Mouse (Mus musculus) frontal cortex, postnatal 14 days (tissue): ENCODE measurements around the gene Mmgt2.

Experiments used
- DNase-seq, 2 experiments: peaks; one replicate each; pipeline ENCODE4 v3.0.0; 2022; ENCODE audit warnings: low spot score in 2 of 2

Mmgt2 gene

DNA sequence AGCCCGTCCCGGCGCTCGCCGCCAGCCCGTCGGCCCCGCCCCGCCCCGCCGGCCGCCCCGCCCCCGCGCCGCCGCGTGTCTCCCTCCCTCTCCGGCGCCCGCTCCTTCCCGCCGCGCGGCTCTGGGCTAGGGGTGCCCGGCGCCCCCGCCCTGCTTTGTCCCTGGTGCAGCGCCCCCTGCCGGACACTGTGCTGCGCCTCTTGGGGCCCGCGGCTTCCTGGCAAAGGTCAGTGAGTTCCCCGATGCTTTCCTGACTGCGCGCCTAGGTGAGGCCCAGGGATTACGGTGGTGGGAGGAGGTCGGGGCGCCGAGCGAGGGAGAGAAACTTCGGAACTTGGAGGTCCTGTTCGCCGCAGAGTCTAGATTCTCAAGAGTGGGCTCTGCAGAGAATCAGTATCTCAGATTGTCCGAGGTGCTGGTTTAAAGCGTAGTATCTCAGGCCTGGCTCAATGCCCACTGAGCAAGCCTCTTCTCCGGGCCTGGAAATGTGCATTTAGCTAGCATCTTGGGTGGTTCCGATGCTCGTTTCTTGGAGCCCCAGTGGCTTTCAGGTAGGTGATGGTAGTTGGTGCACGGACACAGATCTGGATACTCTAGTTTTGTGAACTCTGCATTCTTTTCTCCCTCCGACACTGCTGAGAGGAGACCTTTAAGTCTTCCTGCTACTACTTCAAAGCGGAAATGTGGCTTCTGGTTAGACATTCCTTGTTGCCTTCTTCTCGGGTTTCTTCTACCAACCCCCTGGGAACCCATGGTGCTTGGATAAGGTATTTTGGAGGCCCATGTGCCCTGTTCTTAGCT is at the start of gene Mmgt2:
TSS of gene Mmgt2 (plus strand) at position 74 of the 801 bp plus-strand sequence.
- DNase-seq, result peak; percentile 76 to 82

DNA sequence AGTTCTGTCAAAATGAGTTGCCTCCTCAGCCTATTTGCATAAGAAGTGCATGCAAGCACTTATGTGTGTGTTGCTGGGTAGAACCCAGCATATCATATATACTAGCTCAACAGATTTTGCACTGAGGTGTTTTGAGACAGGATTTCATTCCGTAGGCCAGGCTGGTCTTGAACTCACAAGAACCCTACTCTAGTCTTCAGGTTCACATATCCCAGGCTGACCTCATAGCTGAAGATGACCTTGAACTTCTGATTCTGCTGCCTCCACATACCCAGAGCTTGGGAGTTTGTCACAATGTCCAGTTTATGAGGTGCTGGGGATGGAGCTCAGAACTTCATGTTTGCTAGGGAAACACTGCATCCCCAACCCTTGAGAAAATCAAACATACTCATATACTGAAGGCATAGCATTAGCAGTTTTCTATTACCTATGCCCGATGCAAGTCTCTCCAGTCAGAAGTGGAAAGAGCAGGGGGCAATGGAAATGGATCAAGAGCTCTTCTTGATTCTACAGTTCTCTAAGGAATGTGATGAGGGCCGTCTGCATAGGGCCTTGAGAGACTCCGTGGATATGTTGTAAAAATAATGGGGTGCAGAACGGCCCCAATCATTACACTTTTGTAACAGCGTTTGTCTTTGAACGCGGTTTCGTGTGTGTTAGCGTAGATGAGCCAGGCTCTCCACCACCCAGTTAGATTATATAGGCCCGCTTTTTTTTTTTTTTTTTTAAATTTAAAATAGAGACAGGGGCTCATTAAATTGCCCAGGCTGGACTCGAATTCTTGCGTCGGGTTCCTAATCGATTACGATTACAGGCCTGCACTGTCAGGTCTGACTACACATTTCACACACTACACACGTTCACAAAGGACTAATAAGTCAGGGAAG is 46.5 kb upstream of the Mmgt2 start:
- no peak for DNase-seq

DNA sequence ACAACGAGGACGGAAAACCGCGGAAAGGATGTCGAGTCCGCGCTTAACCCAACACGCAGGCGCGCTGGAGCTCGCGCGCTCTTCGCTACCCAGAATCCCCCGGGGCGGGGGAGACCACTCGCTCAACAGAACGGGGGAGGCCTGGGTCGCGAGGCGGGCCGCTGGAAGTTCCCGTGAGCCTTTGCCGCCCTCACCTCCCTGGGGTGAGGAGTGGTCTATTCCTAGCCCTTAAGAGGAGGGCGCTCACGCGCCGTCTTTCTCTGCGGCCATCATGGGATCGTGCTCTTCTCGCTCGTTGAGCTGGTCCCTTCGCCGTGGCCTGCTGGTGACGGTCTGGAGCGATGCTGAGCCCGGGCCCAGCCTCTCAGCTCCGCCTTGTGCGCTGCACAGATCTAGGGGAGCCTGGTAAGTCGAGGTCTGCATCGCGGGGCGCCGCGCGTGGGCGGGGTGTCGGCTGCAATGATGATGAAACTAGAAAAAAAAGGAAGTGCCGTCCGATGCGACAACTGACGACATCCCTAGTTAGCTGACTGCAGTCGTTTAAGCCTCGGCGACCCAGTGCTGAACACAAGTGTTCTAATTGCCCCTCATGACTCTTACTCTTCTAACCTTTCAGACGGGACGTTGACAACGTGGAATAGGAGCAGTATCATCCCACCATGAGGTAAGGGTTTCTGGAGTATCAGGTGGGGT is 45.7 kb upstream of the Mmgt2 start:
- peak; percentile 96 for DNase-seq

DNA sequence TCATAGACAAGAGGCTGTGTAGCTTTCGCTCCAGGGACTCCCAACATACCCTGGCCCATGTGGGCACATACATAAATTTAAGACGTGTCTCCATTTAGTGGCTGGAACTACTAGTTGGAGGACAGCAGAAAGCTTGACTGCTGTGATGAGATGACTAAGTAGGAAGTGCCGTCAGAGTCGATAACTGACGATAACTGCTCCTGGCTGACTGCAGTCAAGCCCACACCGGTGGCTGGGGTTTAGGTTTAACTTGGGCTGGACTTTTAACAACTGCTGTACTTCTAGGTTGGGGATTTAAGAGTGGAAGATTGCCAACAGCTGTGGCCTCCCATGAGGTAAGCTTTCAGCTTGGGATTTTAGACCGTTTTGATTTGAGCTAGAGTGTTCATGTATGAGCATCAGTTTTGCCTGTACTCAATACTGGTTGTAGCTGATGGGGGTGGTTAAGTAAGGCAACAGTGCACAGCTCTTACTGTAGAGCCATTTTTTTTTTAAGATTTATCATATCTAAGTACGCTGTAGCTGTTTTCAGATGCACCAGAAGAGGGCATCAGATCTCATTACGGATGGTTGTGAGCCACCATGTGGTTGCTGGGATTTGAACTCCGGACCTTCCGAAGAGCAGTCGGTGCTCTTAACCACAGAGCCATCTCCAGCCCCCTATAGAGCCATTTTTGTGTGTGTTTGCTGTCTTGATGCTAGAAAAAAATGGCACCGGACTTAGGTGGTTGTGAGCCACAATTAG is 45.0 kb upstream of the Mmgt2 start:
- DNase-seq, result no peak

DNA sequence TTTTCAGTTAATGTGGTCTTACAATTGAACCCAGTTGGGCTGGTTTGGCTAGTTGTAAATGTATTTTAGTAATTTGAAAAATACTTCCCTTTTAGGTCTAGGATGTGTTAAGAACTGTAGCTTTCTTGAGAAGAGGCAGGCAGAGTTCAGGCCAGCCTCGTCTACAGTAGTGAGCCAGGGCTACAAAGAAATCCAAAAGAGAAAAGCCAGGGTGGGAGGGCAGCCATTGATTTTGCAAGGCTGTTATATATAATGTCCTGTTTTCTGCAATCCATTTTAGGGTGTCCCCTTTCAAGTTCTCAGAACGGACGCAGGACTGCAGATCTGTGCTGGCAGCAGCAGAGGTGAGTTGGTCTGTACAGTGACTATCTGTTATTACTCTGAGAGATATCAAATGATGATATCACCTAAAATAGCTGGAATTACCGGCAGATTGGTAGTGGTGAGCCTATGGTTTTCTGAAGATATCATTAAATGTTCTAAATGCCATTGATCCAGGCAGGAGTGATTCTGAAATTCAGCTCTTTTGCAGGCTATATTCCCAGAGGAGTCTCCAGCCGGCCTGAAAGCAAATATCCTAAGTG is 44.2 kb upstream of the Mmgt2 start:
- DNase-seq, result no peak

DNA sequence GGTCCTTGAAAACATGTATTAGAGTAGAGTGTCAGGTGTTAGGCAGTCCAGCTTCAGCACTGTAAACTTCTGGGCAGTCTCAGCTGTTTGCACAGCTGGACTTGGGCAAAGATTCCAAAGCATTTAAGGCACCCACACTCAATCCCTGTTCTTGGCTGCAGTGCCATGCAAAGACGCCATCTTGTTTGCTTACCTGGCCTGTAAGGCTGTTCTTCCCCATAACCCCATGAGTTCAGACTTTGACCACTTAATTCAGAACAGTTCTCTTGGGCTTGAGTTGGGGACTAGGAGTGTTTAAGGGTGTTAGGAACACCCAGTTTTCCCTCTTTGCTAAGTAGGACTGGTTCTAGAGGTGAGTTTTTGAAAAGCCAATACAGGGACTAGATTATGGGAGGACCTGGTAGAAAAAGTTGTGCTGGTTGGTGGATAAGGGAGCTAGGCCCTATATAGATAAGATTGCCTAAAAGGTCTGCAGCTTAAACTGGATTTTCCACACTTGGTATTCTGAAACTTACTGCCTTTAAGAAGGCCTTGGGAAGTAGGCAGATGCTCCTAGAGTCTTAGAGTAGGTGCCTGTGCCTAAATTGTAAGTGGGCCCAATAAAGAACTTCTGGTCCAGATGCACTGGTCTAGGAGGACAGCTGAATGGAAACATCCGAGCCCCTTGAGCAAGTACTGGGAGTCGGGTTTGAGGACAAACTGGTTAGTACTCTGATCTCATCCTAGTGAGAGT is 43.4 kb upstream of the Mmgt2 start:
- no peak for DNase-seq

DNA sequence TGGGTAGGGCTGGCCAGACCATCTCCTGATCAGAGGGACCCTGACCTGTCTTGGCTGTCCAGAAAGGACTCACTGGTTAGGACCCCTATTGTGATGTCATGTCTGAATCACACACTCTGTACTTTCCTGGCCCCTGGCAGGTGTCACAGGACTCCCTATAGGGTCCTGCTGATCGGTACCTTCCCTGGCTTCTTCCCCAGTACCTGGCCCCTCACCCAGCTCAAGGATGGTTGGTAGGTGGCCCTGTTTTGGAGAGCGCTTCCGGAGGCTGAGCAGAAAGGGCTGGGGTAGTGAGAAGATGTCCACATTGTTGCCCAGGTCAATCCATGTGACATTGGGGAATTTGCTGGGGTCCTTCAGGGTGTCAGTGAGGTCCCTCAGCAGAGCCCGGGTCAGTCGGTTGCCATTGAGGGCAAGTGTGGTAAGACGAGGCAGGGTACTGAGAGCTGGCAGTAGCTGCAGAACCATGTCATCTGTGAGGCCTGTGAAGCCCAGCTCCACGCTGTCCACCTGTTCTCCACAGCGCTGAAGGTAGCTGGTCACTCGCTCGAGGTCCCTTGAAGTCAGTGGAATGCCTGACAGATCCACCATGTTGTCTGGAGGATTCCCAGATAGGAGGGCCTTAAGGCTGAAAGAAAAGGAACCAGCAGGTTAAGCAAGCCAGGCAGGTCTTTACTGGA is 42.7 kb upstream of the Mmgt2 start:
- no peak for DNase-seq

DNA sequence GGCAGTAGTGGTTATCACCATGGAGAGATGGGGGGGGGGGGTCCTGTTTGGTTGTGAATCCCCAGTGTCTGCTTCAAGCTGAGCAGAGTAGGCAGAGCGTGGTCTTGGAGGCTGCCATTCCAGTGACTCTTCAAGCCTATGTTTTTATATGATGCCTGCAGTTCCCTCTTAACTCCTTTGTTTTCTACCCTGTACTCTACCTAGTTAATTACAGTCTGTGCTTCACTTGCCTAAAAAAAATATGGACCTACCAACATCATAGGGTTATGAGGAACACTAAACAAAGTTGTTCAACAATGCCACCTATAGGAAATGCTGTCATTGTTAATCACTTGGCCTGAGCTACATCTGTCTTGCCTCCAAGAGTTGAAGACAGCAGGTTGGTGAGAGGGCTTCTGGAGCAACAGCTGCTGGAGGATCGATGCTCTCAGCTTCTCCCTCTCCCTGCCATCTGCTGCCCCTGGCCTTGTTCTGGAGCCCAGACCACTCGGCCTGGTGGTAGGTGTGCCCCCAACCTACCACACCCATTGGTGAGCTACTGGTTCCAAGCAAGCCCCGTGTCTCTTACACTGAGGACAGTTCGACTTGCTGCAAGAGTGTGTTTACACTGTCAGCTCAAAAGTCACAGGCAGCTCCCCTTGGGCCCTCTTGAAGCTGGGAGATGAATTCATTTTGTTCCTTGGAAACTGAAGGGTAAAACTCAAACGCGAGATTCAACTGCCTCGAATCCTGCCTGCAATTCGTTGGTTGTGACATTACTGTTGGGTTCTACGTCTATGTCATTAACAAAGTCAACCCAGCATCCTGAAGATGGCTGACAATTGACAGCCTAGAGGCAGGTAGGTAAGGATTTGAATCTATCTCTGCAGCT is 41.9 kb upstream of the Mmgt2 start:
- DNase-seq, result no peak

DNA sequence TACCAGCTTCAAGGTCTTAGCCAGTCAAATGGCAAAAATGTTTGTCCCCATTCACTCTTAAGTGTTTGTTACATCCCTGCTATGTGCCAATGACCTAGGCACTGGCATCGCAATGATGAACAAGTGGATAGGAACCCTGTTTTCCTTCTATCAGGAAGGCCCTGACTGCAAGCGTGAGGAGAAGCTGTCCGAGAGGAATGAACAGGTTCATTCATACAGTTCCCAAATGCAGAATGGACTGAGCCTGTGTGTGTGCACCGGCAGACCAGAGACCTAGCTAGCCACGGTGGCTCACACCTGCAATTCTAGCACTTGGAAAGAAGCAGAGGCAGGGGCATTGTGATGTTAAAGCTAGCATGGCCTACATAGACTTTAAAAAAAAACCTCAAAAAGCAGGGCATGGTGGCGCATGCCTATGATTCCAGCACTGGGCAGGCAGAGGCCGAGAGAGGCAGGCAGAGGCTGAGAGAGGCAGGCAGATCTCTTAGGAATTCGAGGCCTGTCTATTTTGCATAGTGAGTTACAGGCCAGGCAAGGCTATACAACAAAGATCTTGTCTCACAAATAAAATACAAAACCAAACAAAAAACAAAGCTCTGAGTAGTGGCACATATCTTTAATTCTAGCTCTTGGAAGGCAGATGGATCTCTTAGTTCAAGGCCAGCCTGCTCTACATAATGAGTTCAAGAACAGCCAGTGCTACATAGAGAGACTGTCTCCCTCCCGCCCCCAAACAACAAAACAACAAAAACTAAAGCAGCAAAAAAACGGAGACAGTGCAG is 41.1 kb upstream of the Mmgt2 start:
- no peak for DNase-seq

DNA sequence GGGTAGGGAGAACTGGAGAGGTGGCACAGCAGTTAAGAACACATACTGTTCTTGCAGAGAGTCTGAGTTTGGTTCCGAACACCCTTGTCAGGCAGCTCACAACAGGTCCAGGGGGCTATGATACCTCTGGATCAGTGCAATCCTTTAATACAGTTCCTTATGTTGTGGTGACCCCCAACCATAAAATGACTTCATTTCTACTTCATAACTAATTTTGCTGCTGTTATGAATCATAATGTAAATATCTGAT is 40.6 kb upstream of the Mmgt2 start:
- DNase-seq, result no peak

DNA sequence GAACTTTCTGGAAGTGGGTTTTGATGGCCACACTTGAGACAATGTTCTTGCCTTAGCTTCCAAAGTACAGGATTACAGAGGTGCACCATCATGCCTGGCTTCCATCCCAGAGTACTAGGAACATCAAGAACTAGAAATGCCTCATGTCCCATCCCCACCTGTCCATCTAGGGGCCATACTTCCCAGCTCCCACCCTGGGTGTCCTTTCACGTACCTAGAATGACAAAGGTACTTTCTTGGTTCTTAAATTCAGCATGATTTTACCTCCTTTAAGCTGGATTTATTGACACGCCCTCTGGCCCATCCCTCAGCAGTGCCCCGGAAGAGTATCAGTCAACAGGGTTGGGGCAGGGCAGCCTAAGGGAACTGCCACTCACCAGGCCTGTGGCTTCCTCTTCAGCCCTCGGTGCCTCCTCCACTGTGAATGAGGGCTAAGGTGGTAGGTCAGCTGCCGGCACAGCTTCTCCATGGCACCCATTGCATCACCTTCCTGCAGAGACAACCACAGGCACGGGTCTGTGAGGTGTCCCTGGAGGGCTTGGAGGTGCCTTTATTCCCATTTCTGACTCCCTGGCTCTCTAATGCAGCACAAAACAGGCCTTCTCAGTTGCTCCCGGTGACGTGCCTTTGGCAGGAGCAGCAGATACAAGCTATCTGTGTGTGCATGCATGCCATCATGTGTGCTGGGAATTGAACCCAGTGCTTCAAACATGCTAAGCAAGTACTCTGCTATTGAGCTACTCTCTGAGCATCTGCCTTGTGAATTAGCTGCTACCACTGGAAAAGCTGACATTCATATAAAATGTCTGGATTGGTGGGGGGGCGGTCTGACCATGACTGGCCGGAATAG is 39.4 kb upstream of the Mmgt2 start:
- no peak for DNase-seq

DNA sequence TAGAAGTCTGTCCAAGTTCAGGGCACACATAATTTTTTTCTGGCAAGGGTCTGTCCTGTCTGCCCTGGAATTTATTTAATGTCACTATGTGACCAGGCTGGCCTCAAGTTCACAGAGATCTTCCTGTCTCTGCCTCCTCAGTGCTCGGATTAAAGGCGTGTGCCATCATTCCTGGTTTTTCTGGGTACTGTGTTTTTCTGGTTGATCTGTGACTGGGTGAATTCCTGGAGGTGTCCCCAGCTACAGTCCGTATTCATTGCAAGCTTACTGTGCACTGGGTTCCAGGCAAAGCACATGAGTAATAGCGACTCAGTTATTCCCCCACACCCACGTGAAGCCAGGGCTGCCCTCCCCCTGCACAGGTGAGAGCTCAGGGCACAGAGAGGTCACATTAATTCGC is 38.2 kb upstream of the Mmgt2 start:
- no peak for DNase-seq

DNA sequence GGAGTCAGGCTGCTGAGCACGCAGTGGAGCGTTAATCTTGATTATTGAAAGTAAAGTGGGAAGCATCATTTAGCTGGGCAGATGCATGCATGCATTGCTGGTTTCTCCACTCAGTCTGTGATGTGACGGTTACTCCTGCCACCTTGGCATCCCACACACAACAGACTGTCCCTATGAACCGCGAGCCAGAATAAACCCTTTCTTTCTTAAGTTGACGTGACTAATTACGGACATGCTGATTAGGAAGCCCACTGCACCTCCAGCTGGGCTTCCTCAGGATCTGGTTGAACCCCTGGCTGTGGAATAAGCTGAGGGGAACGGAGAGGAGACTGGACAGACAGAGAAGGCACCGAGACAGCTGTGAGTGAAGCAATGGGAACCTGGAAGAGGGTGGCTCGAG is 35.9 kb upstream of the Mmgt2 start:
- DNase-seq, result no peak

DNA sequence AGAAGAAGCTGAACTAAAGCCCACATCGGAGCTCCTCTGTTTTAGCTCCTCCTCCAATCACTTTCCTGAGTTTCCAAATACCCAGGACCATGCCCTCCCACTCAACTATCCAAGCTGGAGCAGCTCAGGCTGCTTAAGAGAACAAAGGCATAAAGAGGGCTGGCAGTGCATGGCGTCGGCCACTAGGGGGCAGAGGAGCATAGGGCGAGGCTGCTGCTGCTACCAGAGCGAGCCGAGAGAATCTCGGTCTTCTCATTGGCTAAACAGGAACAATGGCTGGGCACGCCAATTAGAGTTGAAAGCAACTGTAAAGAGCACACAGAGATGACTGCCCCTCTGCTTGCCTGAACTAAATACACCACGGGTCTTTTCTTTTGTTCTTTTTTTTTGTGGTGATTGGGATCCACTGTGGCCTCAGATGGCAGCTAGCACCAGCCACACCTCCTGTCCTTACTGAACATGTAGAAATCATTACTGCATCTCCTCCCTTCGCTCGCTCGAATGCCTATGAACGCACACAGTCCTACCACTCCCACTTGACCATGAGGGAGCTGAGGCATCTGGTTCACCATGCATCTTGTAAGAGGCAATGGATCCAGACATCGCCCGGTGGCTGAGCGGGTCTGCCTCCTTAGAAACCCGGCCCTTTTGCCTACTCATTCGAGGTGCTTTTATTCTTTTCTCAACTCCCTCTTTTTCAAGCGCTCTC is 34.7 kb upstream of the Mmgt2 start:
- peak; percentile 84 to 94 for DNase-seq

DNA sequence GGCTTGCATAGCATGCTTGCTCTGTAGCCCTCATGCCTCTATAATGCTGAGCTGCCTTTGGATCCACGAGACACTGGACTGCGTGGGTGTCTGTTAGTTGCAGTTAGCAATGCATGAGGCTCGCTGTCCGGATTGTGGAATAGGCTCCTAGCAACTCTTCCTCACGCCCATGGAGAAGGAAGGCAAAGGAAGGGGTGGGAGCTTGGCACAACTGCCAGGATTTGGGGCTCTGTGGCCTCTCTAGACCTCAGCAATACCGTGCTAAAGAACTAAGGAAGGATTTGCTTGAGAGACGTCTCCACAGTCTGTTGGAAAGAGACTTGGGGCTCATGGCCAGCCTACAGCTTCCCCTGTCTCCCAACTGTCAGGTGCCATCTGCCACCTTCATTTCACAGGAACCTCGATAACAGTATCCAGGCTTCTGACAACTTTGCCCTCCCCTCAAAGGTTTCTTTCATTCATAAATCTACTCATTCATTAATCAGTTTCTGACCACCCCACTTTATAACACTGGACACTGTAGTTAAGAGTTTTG is 33.5 kb upstream of the Mmgt2 start:
- DNase-seq, result no peak

DNA sequence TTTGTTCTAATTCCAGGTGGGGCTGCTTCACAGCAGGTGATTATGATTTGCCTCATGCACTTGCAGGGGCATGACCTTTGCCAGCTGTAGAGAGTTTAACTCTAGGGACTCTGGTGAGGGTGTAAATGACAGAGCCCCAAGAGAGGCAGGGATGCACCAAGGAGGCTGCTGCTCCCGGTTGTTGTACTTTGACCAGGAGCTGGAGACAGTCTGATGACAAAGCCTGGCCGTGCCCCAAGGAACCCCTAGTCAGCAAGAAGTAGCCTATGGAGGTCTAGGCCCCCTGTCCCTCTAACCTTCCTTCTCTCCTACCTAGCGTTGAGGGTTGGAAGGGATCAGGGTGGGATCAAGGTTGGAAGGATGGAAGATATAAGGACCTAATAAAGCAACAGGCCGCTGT is 33.0 kb upstream of the Mmgt2 start:
- no peak for DNase-seq

DNA sequence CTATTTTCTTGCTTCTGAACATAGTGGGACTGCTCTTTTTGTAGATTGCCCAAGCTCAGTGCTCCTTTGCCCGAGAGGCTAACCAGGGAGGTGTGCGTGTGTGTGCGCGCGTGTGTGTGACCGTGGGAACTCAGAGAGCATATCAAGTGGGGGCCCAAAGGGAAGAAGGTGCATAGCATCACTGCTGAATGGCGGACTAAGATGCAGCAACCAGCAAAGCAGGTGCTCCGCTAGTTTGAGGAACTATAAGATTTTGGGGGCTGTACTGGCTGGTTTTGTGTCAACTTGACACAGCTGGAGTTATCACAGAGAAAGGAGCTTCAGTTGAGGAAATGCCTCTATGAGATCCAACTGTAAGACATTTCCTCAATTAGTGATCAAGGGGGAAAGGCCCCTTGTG is 27.4 kb upstream of the Mmgt2 start:
- DNase-seq, result no peak
